Mouse (Mus musculus): ENCODE data around the gene Sap18. TPM values are rescaled to one million over a fixed set of nuclear protein-coding genes. Genes with fewer than 3 reads are reported as not detected.
"Not testable (repeated sequence)": the region's sequence is repeated elsewhere in the genome, so short reads cannot be mapped to it uniquely, and the experiment has no call there.

Gene Sap18
- 8.3 and 10.2 TPM in 2 replicates for polyA plus RNA-seq (2015; fragmentation: Nextera tagmentation; extraction: Ambion mirVana)

- peak within 1 kb of the TSS; percentile 84 for H3K4me2 ChIP-seq
- peak within 1 kb of the TSS; percentile 84 for H3K27ac ChIP-seq (replicated peaks)
- H3K4me1 ChIP-seq (replicated peaks): peaks cover 21% of the 10 kb centered on the region
- peak; percentile 97 for ATAC-seq (ENCODE audit: insufficient read depth)
- peak within 1 kb of the TSS; percentile 83 for H3K9ac ChIP-seq
- under 1% methylated on average over 99 of the region's 99 CpGs for WGBS (ENCODE audit: insufficient replicate concordance)
- H3K36me3 ChIP-seq (replicated peaks): peaks cover 31% of the 10 kb centered on the region
- H3K4me3 ChIP-seq (replicated peaks): peak within 1 kb of the TSS; percentile 87
- no peaks in the 10 kb centered on the region for H3K27me3 ChIP-seq
- H3K9me3 ChIP-seq (replicated peaks): no peaks in the 10 kb centered on the region
Observed at GRCm38 (mm10) chr14:57797991-57798931, at the start of gene Sap18. Sap18 (plus strand) TSS chr14:57798180.

- no peak for ATAC-seq (ENCODE audit: insufficient read depth)
- WGBS (ENCODE audit: insufficient replicate concordance): 68% methylated on average over 2 of the region's 2 CpGs
- Histone ChIP-seq H3K4me1 (replicated peaks) (peaks cover 83% of the 10 kb centered on the region), H3K9ac (no peak overlapping the region), H3K4me3 (replicated peaks) (no peak overlapping the region), H3K36me3 (replicated peaks) (no peaks in the 10 kb centered on the region), H3K9me3 (replicated peaks) (no peaks in the 10 kb centered on the region), H3K27me3 (peaks cover 19% of the 10 kb centered on the region), H3K27ac (replicated peaks) (peak overlapping the region; percentile 85), H3K4me2 (no peak overlapping the region)
Observed at GRCm38 (mm10) chr14:57749501-57749900, 48.5 kb upstream of the Sap18 start.

- peak overlapping the region; percentile 85 for H3K27ac ChIP-seq (replicated peaks)
- peak overlapping the region; percentile 50 for H3K4me2 ChIP-seq
- peak overlapping the region; percentile 14; the same call in 1 of the 2 replicates for H3K4me3 ChIP-seq (replicated peaks)
- peaks cover 87% of the 10 kb centered on the region for H3K4me1 ChIP-seq (replicated peaks)
- not testable (repeated sequence) for H3K36me3 ChIP-seq (replicated peaks); H3K27me3 ChIP-seq; H3K9ac ChIP-seq; H3K9me3 ChIP-seq (replicated peaks)
- peak; percentile 72 for ATAC-seq (ENCODE audit: insufficient read depth)
Observed at GRCm38 (mm10) chr14:57751006-57751405, 47.0 kb upstream of the Sap18 start.

- H3K9me3 ChIP-seq (replicated peaks): no peaks in the 10 kb centered on the region
- peak; percentile 60 for ATAC-seq (ENCODE audit: insufficient read depth)
- H3K27me3 ChIP-seq: no peaks in the 10 kb centered on the region
- H3K4me2 ChIP-seq: peak overlapping the region; percentile 49
- H3K27ac ChIP-seq (replicated peaks): peak overlapping the region; percentile 85
- peak overlapping the region; percentile 9; the same call in 1 of the 2 replicates for H3K9ac ChIP-seq
- peaks cover 81% of the 10 kb centered on the region for H3K4me1 ChIP-seq (replicated peaks)
- no peak overlapping the region for H3K4me3 ChIP-seq (replicated peaks)
- no peaks in the 10 kb centered on the region for H3K36me3 ChIP-seq (replicated peaks)
- WGBS (ENCODE audit: insufficient replicate concordance): 21% methylated on average over 9 of the region's 9 CpGs
Observed at GRCm38 (mm10) chr14:57753351-57753992, 44.5 kb upstream of the Sap18 start.

GRCm38 (mm10) chr14:57755661-57756060 is 42.3 kb upstream of the Sap18 start:
- ATAC-seq (ENCODE audit: insufficient read depth): peak; percentile 64

GRCm38 (mm10) chr14:57756094-57756493 is 41.9 kb upstream of the Sap18 start:
- WGBS (ENCODE audit: insufficient replicate concordance): 60% methylated on average over 4 of the region's 4 CpGs
- no peaks in the 10 kb centered on the region for H3K27me3 ChIP-seq
- peaks cover 59% of the 10 kb centered on the region for H3K4me1 ChIP-seq (replicated peaks)
- peak overlapping the region; percentile 35; the same call in 1 of the 2 replicates for H3K27ac ChIP-seq (replicated peaks)
- no peak overlapping the region for H3K4me2 ChIP-seq
- no peaks in the 10 kb centered on the region for H3K36me3 ChIP-seq (replicated peaks)
- no peak overlapping the region for H3K4me3 ChIP-seq (replicated peaks)
- H3K9ac ChIP-seq: no peak overlapping the region
- no peaks in the 10 kb centered on the region for H3K9me3 ChIP-seq (replicated peaks)
- no peak for ATAC-seq (ENCODE audit: insufficient read depth)

More at GRCm38 (mm10) chr14:57755661-57756060, 42.3 kb upstream of the Sap18 start:
- no peak overlapping the region for H3K4me3 ChIP-seq (replicated peaks)
- H3K4me2 ChIP-seq: no peak overlapping the region
- H3K4me1 ChIP-seq (replicated peaks): peaks cover 63% of the 10 kb centered on the region
- no peaks in the 10 kb centered on the region for H3K9me3 ChIP-seq (replicated peaks)
- H3K27me3 ChIP-seq: no peaks in the 10 kb centered on the region
- no peaks in the 10 kb centered on the region for H3K36me3 ChIP-seq (replicated peaks)
- peak overlapping the region; percentile 35; the same call in 1 of the 2 replicates for H3K27ac ChIP-seq (replicated peaks)
- H3K9ac ChIP-seq: no peak overlapping the region
- WGBS (ENCODE audit: insufficient replicate concordance): 54% methylated on average over 2 of the region's 2 CpGs

GRCm38 (mm10) chr14:57758237-57758636 is 39.7 kb upstream of the Sap18 start, which contains the start of gene Lats2:
Lats2 (minus strand) TSS chr14:57758388.
- Histone ChIP-seq H3K27ac (replicated peaks) (no peak within 1 kb of the TSS), H3K36me3 (replicated peaks) (no peaks in the 10 kb centered on the region), H3K4me2 (no peak within 1 kb of the TSS), H3K27me3 (no peaks in the 10 kb centered on the region), H3K4me1 (replicated peaks) (peaks cover 50% of the 10 kb centered on the region), H3K9ac (no peak within 1 kb of the TSS; the same call in 1 of the 2 replicates), H3K9me3 (replicated peaks) (no peaks in the 10 kb centered on the region), H3K4me3 (replicated peaks) (no peak within 1 kb of the TSS)
- WGBS (ENCODE audit: insufficient replicate concordance): 75% methylated on average over 4 of the region's 4 CpGs
- ATAC-seq (ENCODE audit: insufficient read depth): no peak

GRCm38 (mm10) chr14:57760447-57761412 is 37.2 kb upstream of the Sap18 start:
- 71% methylated on average over 10 of the region's 10 CpGs for WGBS (ENCODE audit: insufficient replicate concordance)
- no peak overlapping the region for H3K4me3 ChIP-seq (replicated peaks)
- no peaks in the 10 kb centered on the region for H3K27me3 ChIP-seq
- H3K4me1 ChIP-seq (replicated peaks): peaks cover 26% of the 10 kb centered on the region
- ATAC-seq (ENCODE audit: insufficient read depth): no peak
- no peak overlapping the region for H3K9ac ChIP-seq
- no peaks in the 10 kb centered on the region for H3K9me3 ChIP-seq (replicated peaks)
- no peak overlapping the region for H3K4me2 ChIP-seq
- H3K36me3 ChIP-seq (replicated peaks): no peaks in the 10 kb centered on the region
- H3K27ac ChIP-seq (replicated peaks): no peak overlapping the region

- 62% methylated on average over 5 of the region's 5 CpGs for WGBS (ENCODE audit: insufficient replicate concordance)
- no peaks in the 10 kb centered on the region for H3K9me3 ChIP-seq (replicated peaks)
- no peak overlapping the region for H3K9ac ChIP-seq
- H3K27ac ChIP-seq (replicated peaks): no peak overlapping the region
- no peak overlapping the region for H3K4me3 ChIP-seq (replicated peaks)
- H3K36me3 ChIP-seq (replicated peaks): no peaks in the 10 kb centered on the region
- H3K4me2 ChIP-seq: no peak overlapping the region
- no peaks in the 10 kb centered on the region; the same call in 1 of the 2 replicates for H3K4me1 ChIP-seq (replicated peaks)
- 0 out of 2 replicates have a peak, but pooled peaks cover 5% of the 10 kb centered on the region for H3K27me3 ChIP-seq
- no peak for ATAC-seq (ENCODE audit: insufficient read depth)
Observed at GRCm38 (mm10) chr14:57769102-57769501, 28.9 kb upstream of the Sap18 start.

GRCm38 (mm10) chr14:57772157-57772815 is 25.7 kb upstream of the Sap18 start:
- no peaks in the 10 kb centered on the region for H3K36me3 ChIP-seq (replicated peaks)
- 35% methylated on average over 6 of the region's 6 CpGs for WGBS (ENCODE audit: insufficient replicate concordance)
- no peak overlapping the region for H3K4me2 ChIP-seq

More at GRCm38 (mm10) chr14:57772157-57772815, 25.7 kb upstream of the Sap18 start:
- H3K4me1 ChIP-seq (replicated peaks): no peaks in the 10 kb centered on the region; the same call in 1 of the 2 replicates
- no peak overlapping the region for H3K4me3 ChIP-seq (replicated peaks)
- H3K27ac ChIP-seq (replicated peaks): no peak overlapping the region
- H3K27me3 ChIP-seq: no peaks in the 10 kb centered on the region
- H3K9me3 ChIP-seq (replicated peaks): no peaks in the 10 kb centered on the region
- no peak for ATAC-seq (ENCODE audit: insufficient read depth)
- no peak overlapping the region for H3K9ac ChIP-seq

Data from liver, embryonic 15.5 days (tissue).